Mouse (Mus musculus): ENCODE data around the gene Gm8653.
"Not testable (repeated sequence)": the region's sequence is repeated elsewhere in the genome, so short reads cannot be mapped to it uniquely, and the experiment has no call there.

Gm8653 gene

GRCm38 (mm10) chr7:22201164-22201563, at the start of gene Gm8653:
Gene Gm8653, minus strand, starts transcription at chr7:22201264.
- not testable (repeated sequence) for DNase-seq (ENCODE audit: low spot score in 2 of 2)

GRCm38 (mm10) chr7:22229384-22229783, 28.3 kb upstream of the Gm8653 start, which contains the start of gene Gm8453:
Gene Gm8453, minus strand, starts transcription at chr7:22229484.
- DNase-seq (ENCODE audit: low spot score in 2 of 2) = not testable (repeated sequence)

- DNase-seq (ENCODE audit: low spot score in 2 of 2) = not testable (repeated sequence)
Measured at GRCm38 (mm10) chr7:22189077-22189476, 12.0 kb downstream of the Gm8653 start, which contains the start of gene Vmn1r143. Gene Vmn1r143, plus strand, starts transcription at chr7:22189377.

- not testable (repeated sequence) for DNase-seq (ENCODE audit: low spot score in 2 of 2)
Measured at GRCm38 (mm10) chr7:22163935-22164334, 37.1 kb downstream of the Gm8653 start, which contains the start of gene Vmn1r142. Gene Vmn1r142, minus strand, starts transcription at chr7:22164035.

Measured in natural killer cell, adult 2 months (primary cell).